Mouse (Mus musculus) heart, embryonic 11.5 days (tissue): ENCODE results near the gene Gin1. TPM values are rescaled to one million over a fixed set of nuclear protein-coding genes. Genes with fewer than 3 reads are reported as not detected.
A peak's percentile ranks its signal among the peaks of the same experiment; 100 is the strongest.

ENCODE experiments used
- ATAC-seq: fragments of 200-750 bp; cut with Nextera tagmentation; replicated peaks from 2 replicates; pipeline ENCODE4 v1.8.0; 2017; ENCODE audit warnings: moderate library complexity; ENCODE audit not compliant: insufficient number of reproducible peaks, low FRiP score, low TSS enrichment
- H3K27ac ChIP-seq: fragments of 300-500 bp; sonication (generic); 2 replicates; pipeline ENCODE4 v1.5.1; 2014; ENCODE audit warnings: mild to moderate bottlenecking, low read depth, low read length
- H3K27me3 ChIP-seq: fragments of 300-500 bp; sonication (generic); 2 replicates; pipeline ENCODE4 v1.6.1; 2014; ENCODE audit warnings: mild to moderate bottlenecking, low read length, mixed read lengths; ENCODE audit not compliant: control insufficient read depth, insufficient read depth
- H3K36me3 ChIP-seq: fragments of 300-500 bp; sonication (generic); 2 replicates; pipeline ENCODE4 v1.6.1; 2014; ENCODE audit warnings: mild to moderate bottlenecking, low read length, moderate library complexity, mixed read lengths; ENCODE audit not compliant: control insufficient read depth, insufficient read depth
- H3K4me1 ChIP-seq: fragments of 300-500 bp; sonication (generic); 2 replicates; pipeline ENCODE4 v1.6.1; 2014; ENCODE audit warnings: low read length; ENCODE audit not compliant: control insufficient read depth, insufficient read depth
- H3K4me2 ChIP-seq: fragments of 300-500 bp; sonication (generic); 2 replicates; pipeline ENCODE4 v1.6.1; 2014; ENCODE audit warnings: mild to moderate bottlenecking, moderate library complexity
- H3K4me3 ChIP-seq: fragments of 300-500 bp; sonication (generic); 2 replicates; pipeline ENCODE4 v1.5.1; 2014; ENCODE audit warnings: low read depth, low read length
- H3K9ac ChIP-seq: fragments of 300-500 bp; sonication (generic); 2 replicates; pipeline ENCODE4 v1.6.1; 2014; ENCODE audit warnings: mild to moderate bottlenecking, low read depth, low read length, moderate library complexity
- H3K9me3 ChIP-seq: fragments of 300-500 bp; sonication (generic); replicated peaks from 2 replicates; pipeline ENCODE4 v1.6.1; 2016; ENCODE audit warnings: low read length; ENCODE audit not compliant: control insufficient read depth
- WGBS: fragments of 180-500 bp; shearing (Covaris S2); extraction: QIAGEN DNeasy Blood & Tissue Kit; methylation state at CpG from one replicate; pipeline ENCODE4 v1.1.7; 2014; ENCODE audit not compliant: insufficient replicate concordance; 5-methylcytosine and 5-hydroxymethylcytosine counted together
- polyA plus RNA-seq: library from polyadenylated mRNA; unstranded; fragments of >200 nt; fragmentation: Nextera tagmentation; extraction: Ambion mirVana; gene quantifications from 2 replicates; pipeline ENCODE4 v1.2.1, GENCODE M21; 2014

Gin1 gene
- polyA plus RNA-seq, 1 experiment from 2014 or later, result 16.7 TPM

- ATAC-seq, result no peak
- no peaks in the 10 kb centered on the region for H3K27me3 ChIP-seq
- H3K9ac ChIP-seq, result no peak overlapping the region
- H3K4me3 ChIP-seq, result no peak overlapping the region
- no peak overlapping the region for H3K4me2 ChIP-seq
- peaks cover 6% of the 10 kb centered on the region for H3K4me1 ChIP-seq
- no peaks in the 10 kb centered on the region for H3K9me3 ChIP-seq
- no peak overlapping the region for H3K27ac ChIP-seq
- no peaks in the 10 kb centered on the region for H3K36me3 ChIP-seq
- WGBS, result 88% methylated on average over 5 of the region's 5 CpGs
Measured at GRCm38 (mm10) chr1:97771727-97772126, 1.8 kb downstream of the Gin1 start.

GRCm38 (mm10) chr1:97773362-97773761, 3.4 kb downstream of the Gin1 start:
- Histone ChIP-seq H3K4me3 (no peak overlapping the region), H3K27me3 (no peaks in the 10 kb centered on the region), H3K4me2 (no peak overlapping the region), H3K9me3 (no peaks in the 10 kb centered on the region), H3K9ac (no peak overlapping the region), H3K36me3 (no peaks in the 10 kb centered on the region), H3K4me1 (peaks cover 3% of the 10 kb centered on the region; the same call in 1 of the 2 replicates), H3K27ac (no peak overlapping the region)
- no peak for ATAC-seq
- 78% methylated on average over 6 of the region's 6 CpGs for WGBS

- no peak for ATAC-seq
- no peaks in the 10 kb centered on the region for H3K9me3 ChIP-seq
- 94% methylated on average over 2 of the region's 2 CpGs for WGBS
Measured at GRCm38 (mm10) chr1:97773973-97774372, 4.0 kb downstream of the Gin1 start.

GRCm38 (mm10) chr1:97781674-97782073, 11.7 kb downstream of the Gin1 start:
- H3K27me3 ChIP-seq, result no peaks in the 10 kb centered on the region
- ATAC-seq, result no peak
- WGBS, result 87% methylated on average over 7 of the region's 7 CpGs
- H3K27ac ChIP-seq, result no peak overlapping the region
- no peaks in the 10 kb centered on the region for H3K4me1 ChIP-seq
- no peak overlapping the region for H3K4me3 ChIP-seq
- H3K4me2 ChIP-seq, result no peak overlapping the region
- no peak overlapping the region for H3K9ac ChIP-seq
- no peaks in the 10 kb centered on the region for H3K9me3 ChIP-seq
- H3K36me3 ChIP-seq, result no peaks in the 10 kb centered on the region

More at GRCm38 (mm10) chr1:97773973-97774372, 4.0 kb downstream of the Gin1 start:
- Histone ChIP-seq H3K36me3 (no peaks in the 10 kb centered on the region), H3K9ac (no peak overlapping the region), H3K27ac (no peak overlapping the region), H3K27me3 (no peaks in the 10 kb centered on the region), H3K4me1 (peaks cover 3% of the 10 kb centered on the region; the same call in 1 of the 2 replicates), H3K4me3 (no peak overlapping the region), H3K4me2 (no peak overlapping the region)

- no peaks in the 10 kb centered on the region for H3K36me3 ChIP-seq
- H3K9ac ChIP-seq, result no peak overlapping the region
- no peaks in the 10 kb centered on the region for H3K27me3 ChIP-seq
- ATAC-seq, result no peak
- WGBS, result 81% methylated on average over 7 of the region's 7 CpGs
- H3K27ac ChIP-seq, result no peak overlapping the region
- H3K4me1 ChIP-seq, result 0 out of 2 replicates have a peak, but pooled peaks cover 3% of the 10 kb centered on the region
- H3K4me2 ChIP-seq, result no peak overlapping the region
- H3K9me3 ChIP-seq, result no peaks in the 10 kb centered on the region
- H3K4me3 ChIP-seq, result no peak overlapping the region
Measured at GRCm38 (mm10) chr1:97784928-97785327, 15.0 kb downstream of the Gin1 start.

GRCm38 (mm10) chr1:97785685-97786393, 15.9 kb downstream of the Gin1 start:
- no peak overlapping the region for H3K4me3 ChIP-seq
- no peak overlapping the region for H3K9ac ChIP-seq
- ATAC-seq, result no peak
- 84% methylated on average over 11 of the region's 11 CpGs for WGBS
- no peaks in the 10 kb centered on the region for H3K27me3 ChIP-seq
- 0 out of 2 replicates have a peak, but pooled peaks cover 3% of the 10 kb centered on the region for H3K4me1 ChIP-seq
- H3K27ac ChIP-seq, result no peak overlapping the region
- no peaks in the 10 kb centered on the region for H3K36me3 ChIP-seq
- no peak overlapping the region for H3K4me2 ChIP-seq
- H3K9me3 ChIP-seq, result no peaks in the 10 kb centered on the region

GRCm38 (mm10) chr1:97787674-97788073, 17.7 kb downstream of the Gin1 start:
- no peak overlapping the region for H3K4me3 ChIP-seq
- H3K27me3 ChIP-seq, result no peaks in the 10 kb centered on the region
- ATAC-seq, result no peak
- no peak overlapping the region for H3K9ac ChIP-seq
- H3K27ac ChIP-seq, result peak overlapping the region; percentile 41; the same call in 1 of the 2 replicates
- 0 out of 2 replicates have a peak, but pooled peaks cover 3% of the 10 kb centered on the region for H3K4me1 ChIP-seq
- 50% methylated on average over 3 of the region's 3 CpGs for WGBS
- no peak overlapping the region for H3K4me2 ChIP-seq
- H3K9me3 ChIP-seq, result no peaks in the 10 kb centered on the region
- no peaks in the 10 kb centered on the region for H3K36me3 ChIP-seq

- Histone ChIP-seq H3K27ac (no peak overlapping the region), H3K4me3 (no peak overlapping the region), H3K9ac (no peak overlapping the region), H3K4me1 (0 out of 2 replicates have a peak, but pooled peaks cover 3% of the 10 kb centered on the region), H3K9me3 (no peaks in the 10 kb centered on the region), H3K4me2 (no peak overlapping the region), H3K27me3 (no peaks in the 10 kb centered on the region), H3K36me3 (no peaks in the 10 kb centered on the region)
- no peak for ATAC-seq
- 48% methylated on average over 2 of the region's 2 CpGs for WGBS
Measured at GRCm38 (mm10) chr1:97788490-97788889, 18.5 kb downstream of the Gin1 start.

- H3K27me3 ChIP-seq, result no peaks in the 10 kb centered on the region
- no peak overlapping the region for H3K4me3 ChIP-seq
- H3K4me1 ChIP-seq, result no peaks in the 10 kb centered on the region
- H3K36me3 ChIP-seq, result no peaks in the 10 kb centered on the region
- H3K27ac ChIP-seq, result no peak overlapping the region
- WGBS, result 86% methylated on average over 3 of the region's 3 CpGs
- ATAC-seq, result no peak
- H3K9ac ChIP-seq, result no peak overlapping the region
- no peaks in the 10 kb centered on the region for H3K9me3 ChIP-seq
- H3K4me2 ChIP-seq, result no peak overlapping the region
Measured at GRCm38 (mm10) chr1:97794110-97794509, 24.1 kb downstream of the Gin1 start.
